In the genomic region with DNA sequence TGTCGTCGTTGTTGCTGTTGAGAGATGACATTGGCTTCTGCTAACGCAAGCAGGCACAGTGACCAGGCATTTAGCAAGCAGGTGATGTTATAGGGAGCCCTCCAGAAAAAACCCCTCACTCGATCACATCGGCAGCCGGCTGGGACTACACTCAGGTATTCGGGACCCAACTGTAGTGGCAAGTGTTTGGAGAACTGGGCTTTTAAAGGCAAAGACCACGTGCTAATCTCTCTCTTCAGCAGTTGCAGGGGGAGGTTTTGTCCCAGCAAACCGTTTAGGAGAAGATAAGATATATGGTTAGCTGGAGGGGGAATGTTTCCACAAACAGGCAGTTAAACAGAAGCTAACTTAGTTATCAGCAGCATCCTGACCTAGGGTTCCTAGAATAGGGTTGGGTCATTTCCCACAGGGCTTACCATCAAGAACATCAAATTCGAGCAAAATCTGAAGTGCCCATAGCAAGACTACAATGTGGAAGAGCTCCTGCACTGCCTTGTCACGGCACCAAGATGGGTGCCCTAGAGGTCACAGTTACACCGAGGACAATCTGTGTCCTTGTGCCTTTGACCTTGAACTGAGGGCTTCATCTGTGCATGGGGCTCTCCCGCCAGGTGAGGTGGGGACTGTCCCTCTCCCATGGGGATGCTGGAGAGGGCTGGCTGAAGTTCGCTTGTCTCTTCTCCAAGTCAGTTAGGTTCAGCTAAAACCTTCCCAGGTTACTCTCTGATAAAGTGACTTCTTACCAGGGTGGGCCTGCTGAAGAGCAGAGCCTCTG, we compare ENCODE assay signal across 1 mouse cellular context.
A peak's percentile ranks its signal among the peaks of the same experiment; 100 is the strongest.
TF ChIP-seq lines count a peak whose summit lies in the region.

No protein-coding gene starts in this region.

TF ChIP-seq in MEL, 35 proteins besides CTCF, POLR2A, EP300 and RAD21:
- peak; percentile 97 for TF ChIP-seq GATA1 (IDR thresholded peaks at IDR 0.05; ENCODE audit: low read depth, low read length)
- TF ChIP-seq MEF2A (IDR thresholded peaks at IDR 0.05; ENCODE audit: extremely low read depth, insufficient replicate concordance, low read depth, low read length, poor library complexity, severe bottlenecking), result peak; percentile 73; the same call in 1 of the 2 replicates
- TF ChIP-seq ZKSCAN1 (IDR thresholded peaks at IDR 0.05; ENCODE audit: low read depth, low read length), result no peak
- TF ChIP-seq MYB (IDR thresholded peaks at IDR 0.05; ENCODE audit: low read depth, low read length), result peak; percentile 100
- peak; percentile 98 for TF ChIP-seq SIN3A (IDR thresholded peaks at IDR 0.05; ENCODE audit: low read length)
- TF ChIP-seq POLR2AphosphoS5 (IDR thresholded peaks at IDR 0.05; ENCODE audit: borderline replicate concordance, low read depth, low read length), result no peak
- no peak for TF ChIP-seq NRF1 (IDR thresholded peaks at IDR 0.05; ENCODE audit: insufficient read depth, low read depth, low read length, poor library complexity, severe bottlenecking)
- TF ChIP-seq MAX (IDR thresholded peaks at IDR 0.05; ENCODE audit: low read length), result peak; percentile 99
- TF ChIP-seq JUND (IDR thresholded peaks at IDR 0.05; ENCODE audit: low read depth, low read length), result peak; percentile 91
- TF ChIP-seq CHD1 (IDR thresholded peaks at IDR 0.05; ENCODE audit: low read depth, low read length), result no peak
- peak; percentile 96 for TF ChIP-seq POLR2AphosphoS2 (IDR thresholded peaks at IDR 0.05; ENCODE audit: low read length)
- TF ChIP-seq MXI1 (IDR thresholded peaks at IDR 0.05; ENCODE audit: low read depth, low read length), result peak; percentile 95
- TF ChIP-seq ZC3H11A (IDR thresholded peaks at IDR 0.05; ENCODE audit: low read depth, low read length), result no peak
- TF ChIP-seq TCF12 (IDR thresholded peaks at IDR 0.05; ENCODE audit: low read depth, low read length), result peak; percentile 97
- no peak for TF ChIP-seq ZNF384 (IDR thresholded peaks at IDR 0.05; ENCODE audit: low read depth, low read length)
- no peak; the same call in 1 of the 2 replicates for TF ChIP-seq MAFK (IDR thresholded peaks at IDR 0.05; ENCODE audit: borderline replicate concordance, low read depth, low read length)
- TF ChIP-seq RCOR1 (IDR thresholded peaks at IDR 0.05; ENCODE audit: low read depth, low read length), result peak; percentile 85
- peak; percentile 60 for TF ChIP-seq HCFC1 (IDR thresholded peaks at IDR 0.05; ENCODE audit: low read depth, low read length)
- no peak for TF ChIP-seq SMC3 (IDR thresholded peaks at IDR 0.05; ENCODE audit: low read depth, low read length)
- 0 out of 2 replicates have a peak, but pooled peaks have one; percentile 16 for TF ChIP-seq ELF1 (IDR thresholded peaks at IDR 0.05; ENCODE audit: low read depth, low read length)
- peak; percentile 98 for TF ChIP-seq TBP (IDR thresholded peaks at IDR 0.05; ENCODE audit: low read depth, low read length)
- TF ChIP-seq GABPA (IDR thresholded peaks at IDR 0.05; ENCODE audit: low read depth, low read length), result no peak
- peak; percentile 37; the same call in 1 of the 2 replicates for TF ChIP-seq CHD2 (IDR thresholded peaks at IDR 0.05; ENCODE audit: low read length)
- peak; percentile 99 for TF ChIP-seq MYC (IDR thresholded peaks at IDR 0.05; ENCODE audit: low read depth, low read length)
- no peak for TF ChIP-seq UBTF (IDR thresholded peaks at IDR 0.05; ENCODE audit: borderline replicate concordance, insufficient read depth, low read depth, low read length)
- TF ChIP-seq TAL1 (IDR thresholded peaks at IDR 0.05; ENCODE audit: low read length), result peak; percentile 92
- TF ChIP-seq NELFE (IDR thresholded peaks at IDR 0.05; ENCODE audit: low read depth, low read length), result peak; percentile 94
- TF ChIP-seq USF2 (IDR thresholded peaks at IDR 0.05; ENCODE audit: borderline replicate concordance in 1 of 2, insufficient read depth in 1 of 2, low read depth in 1 of 2, low read length in 2 of 2), result no peak
- TF ChIP-seq MAZ (IDR thresholded peaks at IDR 0.05; ENCODE audit: low read depth, low read length), result peak; percentile 80; the same call in 1 of the 2 replicates
- TF ChIP-seq ZMIZ1 (IDR thresholded peaks at IDR 0.05; ENCODE audit: low read depth, low read length), result peak; percentile 99
- peak; percentile 59; the same call in 1 of the 2 replicates for TF ChIP-seq KAT2A (conservative IDR thresholded peaks at IDR 0.05; ENCODE audit: low read depth, low read length)
- TF ChIP-seq BHLHE40 (IDR thresholded peaks at IDR 0.05; ENCODE audit: borderline replicate concordance, low read depth, low read length), result peak; percentile 84
- TF ChIP-seq ETS1 (IDR thresholded peaks at IDR 0.05; ENCODE audit: low read depth, low read length), result peak; percentile 96
- peak; percentile 88 for TF ChIP-seq USF1 (IDR thresholded peaks at IDR 0.05; ENCODE audit: low read depth, low read length)
- TF ChIP-seq E2F4 (IDR thresholded peaks at IDR 0.05; ENCODE audit: borderline replicate concordance, low read depth, low read length), result peak; percentile 85
TF ChIP-seq in MEL: peak in this region for 24.
